Mouse (Mus musculus): ENCODE data around the gene Pdpr.
"Not testable (repeated sequence)": the region's sequence is repeated elsewhere in the genome, so short reads cannot be mapped to it uniquely, and the experiment has no call there.

Pdpr gene

GRCm38 (mm10) chr8:111093865-111094718 is at the start of gene Pdpr:
TSS of gene Pdpr (plus strand) at chr8:111094630.
- peak; percentile 84 for DNase-seq (ENCODE audit: low spot score)

GRCm38 (mm10) chr8:111048694-111049093 is 45.7 kb upstream of the Pdpr start:
- no peak for DNase-seq (ENCODE audit: low spot score)

GRCm38 (mm10) chr8:111049106-111049505 is 45.3 kb upstream of the Pdpr start:
- no peak for DNase-seq (ENCODE audit: low spot score)

DNA sequence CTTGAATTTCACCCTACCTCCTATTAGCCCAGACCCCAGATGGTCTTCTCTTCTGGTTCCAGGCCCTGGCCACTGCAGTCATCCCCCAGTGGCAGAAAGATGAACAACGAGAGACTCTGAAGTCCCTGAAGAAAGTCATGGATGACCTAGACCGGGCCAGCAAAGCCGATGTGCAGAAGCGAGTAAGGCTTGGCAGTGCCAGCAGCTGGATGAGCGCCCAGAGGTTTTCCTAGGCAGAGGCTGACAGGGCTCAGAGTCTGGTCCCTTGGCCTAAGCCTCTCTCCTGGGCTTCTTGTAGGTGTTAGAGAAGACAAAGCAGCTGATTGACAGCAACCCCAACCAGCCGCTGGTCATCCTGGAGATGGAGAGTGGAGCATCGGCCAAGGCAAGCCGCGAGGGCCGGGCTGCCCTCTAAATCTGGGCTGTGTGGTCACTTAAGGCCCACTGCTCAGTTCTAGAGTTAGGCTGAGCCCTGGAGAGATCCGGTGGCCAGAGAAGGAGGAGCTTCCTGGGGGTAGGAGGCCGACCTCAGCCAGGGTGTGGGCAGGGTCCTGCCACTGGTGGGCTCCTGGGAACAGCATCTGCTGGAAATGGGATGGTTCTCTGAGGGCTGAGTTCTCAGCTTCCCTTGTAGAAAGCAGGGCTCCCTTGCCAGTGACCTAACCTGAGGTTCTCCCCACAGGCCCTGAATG is 40.5 kb upstream of the Pdpr start:
- no peak for DNase-seq (ENCODE audit: low spot score)

DNA sequence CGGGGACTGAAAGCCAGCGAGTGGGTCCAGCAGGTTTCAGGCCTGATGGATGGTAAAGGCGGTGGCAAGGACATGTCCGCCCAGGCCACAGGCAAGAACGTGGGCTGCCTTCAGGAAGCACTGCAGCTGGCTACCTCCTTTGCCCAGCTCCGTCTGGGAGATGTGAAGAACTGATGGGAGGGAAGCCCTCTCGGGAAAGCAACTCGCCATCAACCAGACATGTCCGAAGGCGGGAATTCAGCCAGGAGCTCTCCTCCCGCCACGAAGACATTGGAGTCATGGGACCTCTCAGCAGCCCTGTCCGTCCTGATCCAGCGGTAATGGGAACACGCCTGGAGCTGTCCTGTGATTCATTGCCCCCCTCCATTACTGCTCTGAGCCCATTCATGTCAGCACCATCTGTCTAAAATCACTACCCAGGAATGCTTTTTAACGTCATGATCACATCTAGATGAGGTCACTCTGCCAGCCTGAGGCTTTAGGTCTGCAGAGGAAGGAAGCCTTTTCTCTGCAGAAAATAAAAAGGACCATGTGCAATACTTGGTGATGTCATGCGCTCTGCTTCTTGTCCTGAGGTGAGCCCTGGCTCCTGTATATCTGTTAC is 39.3 kb upstream of the Pdpr start:
- no peak for DNase-seq (ENCODE audit: low spot score)

- no peak for DNase-seq (ENCODE audit: low spot score)
Measured at GRCm38 (mm10) chr8:111055661-111056060, 38.8 kb upstream of the Pdpr start.

DNA sequence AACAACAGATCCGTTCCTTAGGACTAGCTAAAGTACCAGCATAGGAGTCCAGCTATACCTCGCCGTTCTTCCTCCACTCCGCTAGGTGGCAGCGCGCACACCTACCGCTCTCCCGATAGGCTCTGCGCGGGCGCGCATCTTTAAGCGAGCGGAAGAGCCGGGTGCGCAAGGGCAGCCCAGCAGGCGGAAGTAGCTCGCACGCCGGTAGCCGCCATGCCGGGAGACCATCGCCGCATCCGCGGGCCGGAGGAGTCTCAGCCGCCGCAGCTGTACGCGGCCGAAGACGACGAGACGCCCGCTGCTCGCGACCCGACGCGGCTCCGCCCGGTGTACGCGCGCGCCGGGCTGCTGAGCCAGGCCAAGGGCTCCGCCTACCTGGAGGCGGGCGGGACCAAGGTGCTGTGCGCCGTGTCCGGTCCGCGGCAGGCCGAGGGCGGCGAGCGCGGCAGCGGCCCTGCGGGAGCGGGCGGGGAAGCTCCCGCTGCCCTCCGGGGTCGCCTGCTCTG is 38.2 kb upstream of the Pdpr start, which contains the start of gene Exosc6:
Gene Exosc6, plus strand, starts transcription at position 182 of the 506 bp plus-strand sequence.
- DNase-seq (ENCODE audit: low spot score): peak; percentile 86

DNA sequence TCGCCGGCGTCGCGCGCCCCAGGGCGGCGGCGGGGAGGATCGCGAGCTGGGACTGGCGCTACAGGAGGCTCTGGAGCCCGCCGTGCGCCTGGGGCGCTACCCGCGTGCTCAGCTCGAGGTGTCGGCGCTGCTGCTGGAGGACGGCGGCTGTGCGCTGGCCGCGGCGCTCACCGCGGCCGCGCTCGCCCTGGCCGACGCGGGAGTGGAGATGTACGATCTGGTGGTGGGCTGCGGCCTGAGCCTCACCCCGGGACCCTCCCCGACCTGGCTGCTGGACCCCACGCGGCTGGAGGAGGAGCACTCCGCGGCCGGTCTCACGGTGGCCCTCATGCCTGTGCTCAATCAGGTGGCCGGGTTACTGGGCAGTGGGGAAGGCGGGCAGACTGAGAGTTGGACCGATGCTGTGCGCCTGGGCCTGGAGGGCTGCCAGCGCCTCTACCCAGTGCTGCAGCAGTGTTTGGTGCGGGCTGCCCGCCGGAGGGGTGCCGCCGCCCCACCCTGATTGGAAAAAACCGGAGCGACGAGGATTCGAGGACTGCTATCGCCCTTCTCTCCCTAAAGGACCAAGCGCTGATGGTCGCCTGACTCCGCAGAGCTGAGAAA is 37.6 kb upstream of the Pdpr start:
- peak; percentile 28 for DNase-seq (ENCODE audit: low spot score)

- no peak for DNase-seq (ENCODE audit: low spot score)
Measured at GRCm38 (mm10) chr8:111058946-111059572, 35.4 kb upstream of the Pdpr start.

- DNase-seq (ENCODE audit: low spot score): no peak
Measured at GRCm38 (mm10) chr8:111061688-111062071, 32.8 kb upstream of the Pdpr start.

GRCm38 (mm10) chr8:111062072-111062757 is 32.2 kb upstream of the Pdpr start:
- DNase-seq (ENCODE audit: low spot score): peak; percentile 80

- no peak for DNase-seq (ENCODE audit: low spot score)
Measured at GRCm38 (mm10) chr8:111062893-111063292, 31.5 kb upstream of the Pdpr start.

- no peak for DNase-seq (ENCODE audit: low spot score)
Measured at GRCm38 (mm10) chr8:111066308-111066707, 28.1 kb upstream of the Pdpr start.

DNA sequence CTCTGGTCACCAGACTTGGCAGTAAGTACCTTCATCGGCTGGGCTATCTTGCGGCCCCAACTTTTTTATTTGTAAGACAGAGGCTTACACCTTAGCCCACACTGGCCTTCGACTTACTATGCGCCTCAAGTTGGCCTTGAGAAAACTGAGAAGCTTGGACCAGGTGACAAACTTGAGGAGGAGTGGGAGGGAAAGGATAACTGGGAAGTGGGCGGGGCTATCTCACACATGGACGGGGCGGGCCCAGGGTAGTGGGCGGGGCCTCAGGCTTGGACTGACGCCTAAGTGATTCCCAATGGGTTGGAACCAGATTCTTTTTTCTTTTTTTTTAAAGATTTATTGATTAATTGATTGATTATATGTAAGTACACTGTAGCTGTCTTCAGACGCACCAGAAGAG is 27.0 kb upstream of the Pdpr start:
- DNase-seq (ENCODE audit: low spot score): no peak

- not testable (repeated sequence) for DNase-seq (ENCODE audit: low spot score)
Measured at GRCm38 (mm10) chr8:111068660-111069059, 25.8 kb upstream of the Pdpr start.

DNA sequence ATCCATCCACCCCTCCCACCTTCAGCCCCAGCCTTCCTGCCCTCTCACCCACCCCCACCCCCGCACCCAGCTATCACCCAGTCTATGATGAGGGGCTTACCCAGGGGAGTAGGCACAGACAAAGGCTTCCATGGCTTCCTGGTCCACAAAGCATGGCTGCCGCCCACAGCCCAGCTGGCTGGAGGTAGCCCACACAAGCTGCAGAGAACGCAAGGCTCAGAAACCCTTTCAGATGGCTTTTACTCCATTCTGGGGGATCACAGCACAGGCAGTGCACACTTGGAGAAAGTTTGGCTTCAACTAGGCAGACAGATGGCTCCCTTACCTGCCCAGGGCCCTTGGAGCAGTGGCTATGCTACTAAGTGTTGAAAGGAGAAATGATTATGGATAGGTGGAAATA is 18.5 kb upstream of the Pdpr start:
- no peak for DNase-seq (ENCODE audit: low spot score)

DNA sequence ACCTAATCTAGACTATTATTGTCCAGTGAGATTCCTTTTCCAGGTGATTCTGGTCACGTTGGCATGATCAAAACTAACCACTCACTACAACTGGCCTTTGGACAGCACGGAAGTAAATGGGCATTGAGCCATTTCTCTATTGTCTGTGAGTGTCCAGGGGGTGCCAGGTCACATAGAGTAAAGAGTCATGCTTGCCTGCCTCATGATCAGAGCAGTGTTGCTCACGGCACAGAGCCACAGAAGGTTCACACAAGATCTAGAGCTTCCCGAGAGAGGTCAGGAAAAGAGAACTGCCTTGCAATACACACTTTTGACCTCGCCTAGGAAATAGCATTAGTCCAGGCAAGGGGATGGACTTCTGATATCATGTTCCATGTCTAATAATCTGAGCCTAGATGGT is 15.0 kb upstream of the Pdpr start:
- no peak for DNase-seq (ENCODE audit: low spot score)

DNA sequence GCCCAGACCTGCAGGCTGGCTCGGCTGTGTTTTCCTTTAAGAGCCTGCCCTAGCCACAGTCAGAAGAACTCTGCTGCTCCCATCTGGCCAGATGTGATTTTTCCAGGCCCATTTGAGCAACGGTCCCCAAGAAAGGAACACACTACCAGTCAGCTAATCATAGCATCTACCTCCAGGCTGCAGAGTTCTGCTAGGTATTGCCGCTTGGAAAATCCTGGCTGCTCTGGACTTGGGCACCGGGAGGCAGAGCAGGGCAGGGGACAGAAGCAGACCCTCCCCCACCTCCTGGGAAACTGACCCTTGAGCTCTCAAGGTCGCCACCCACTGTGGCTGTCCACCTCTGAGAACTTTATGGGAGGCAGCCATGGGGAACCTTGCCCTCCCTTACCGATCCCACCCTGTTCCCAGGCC is 14.6 kb upstream of the Pdpr start:
- DNase-seq (ENCODE audit: low spot score): no peak

GRCm38 (mm10) chr8:111081580-111082258 is 12.7 kb upstream of the Pdpr start:
- no peak for DNase-seq (ENCODE audit: low spot score)

DNA sequence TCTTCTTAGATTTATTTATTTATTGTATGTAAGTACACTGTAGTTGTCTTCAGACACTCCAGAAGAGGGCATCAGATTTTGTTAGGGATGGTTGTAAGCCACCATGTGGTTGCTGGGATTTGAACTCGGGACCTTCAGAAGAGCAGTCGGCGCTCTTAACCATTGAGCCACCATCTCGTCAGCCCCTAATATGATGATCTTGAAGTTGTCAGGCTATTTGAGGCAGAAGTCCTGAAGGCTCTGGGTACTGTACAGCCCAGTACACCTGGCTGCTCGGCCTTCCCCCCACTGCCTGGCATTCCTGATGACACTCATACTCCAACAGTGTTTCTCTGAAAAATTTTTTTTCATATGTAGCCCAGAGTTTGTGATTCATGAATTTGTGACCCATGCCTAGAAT is 10.5 kb upstream of the Pdpr start:
- not testable (repeated sequence) for DNase-seq (ENCODE audit: low spot score)

DNA sequence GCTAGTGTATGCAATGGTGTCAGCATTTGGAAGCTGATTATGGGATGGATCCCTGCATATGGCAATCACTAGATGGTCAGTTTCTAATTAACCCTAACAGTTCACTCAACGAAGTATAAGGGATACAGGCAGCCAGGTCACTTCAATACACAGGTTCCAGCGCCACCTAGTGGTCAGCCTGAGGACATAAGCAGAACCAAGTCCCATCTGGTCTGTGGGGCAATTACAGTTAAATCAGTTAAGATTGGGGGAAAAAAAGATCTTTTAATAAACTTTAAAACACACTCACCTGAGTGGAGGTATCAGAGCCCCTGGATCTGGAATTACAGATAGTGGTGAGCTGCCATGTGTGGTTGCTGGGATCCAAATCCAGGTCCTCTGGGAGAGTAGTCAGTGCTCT is 4.3 kb upstream of the Pdpr start:
- peak; percentile 78 for DNase-seq (ENCODE audit: low spot score)
